Mouse (Mus musculus): ENCODE measurements at regions not wholly inside any gene's neighbourhood (a gene's known extent, or its start where the extent isn't known, plus 50 kb on each side); places are given as distances from the start of the nearest gene placed in this dataset.

GRCm38 (mm10) chr13:71108175-71108574 is 266.6 kb upstream of the Adamts16 start:
- TF ChIP-seq CTCF (IDR thresholded peaks at IDR 0.05; ENCODE audit: low read depth, low read length) (no peak), TAL1 (conservative IDR thresholded peaks at IDR 0.05; ENCODE audit: low read depth, low read length) (no peak), GATA1 (IDR thresholded peaks at IDR 0.05; ENCODE audit: borderline replicate concordance, low read length) (no peak)

All from G1E (cell line).